Mouse (Mus musculus) myocyte (in vitro differentiated cells): ENCODE measurements around the gene Prr14l. TPM values are rescaled to one million over a fixed set of nuclear protein-coding genes. Genes with fewer than 3 reads are reported as not detected.
"Not testable (repeated sequence)": the region's sequence is repeated elsewhere in the genome, so short reads cannot be mapped to it uniquely, and the experiment has no call there.

Experiments
- H3K27me3 ChIP-seq: one replicate; pipeline ENCODE4 v1.6.1; 2011; ENCODE audit not compliant: control insufficient read depth, insufficient read depth, insufficient read length
- H3K36me3 ChIP-seq: one replicate; pipeline ENCODE4 v1.6.1; 2011; ENCODE audit not compliant: control insufficient read depth, insufficient read depth
- H3K4me2 ChIP-seq: one replicate; pipeline ENCODE4 v1.6.1; 2011; ENCODE audit warnings: low read depth, control low read depth
- H3K4me3 ChIP-seq: one replicate; pipeline ENCODE4 v1.5.1; 2011; ENCODE audit warnings: mild to moderate bottlenecking, control low read depth, moderate library complexity
- H3K79me2 ChIP-seq: one replicate; pipeline ENCODE4 v1.6.1; 2011; ENCODE audit not compliant: control insufficient read depth, insufficient read depth
- H3ac ChIP-seq: one replicate; pipeline ENCODE4 v1.6.1; 2011; ENCODE audit not compliant: control insufficient read depth, insufficient read length
- CEBPB ChIP-seq: IDR thresholded peaks from 2 replicates; pipeline ENCODE4 v1.6.1; 2011; ENCODE audit warnings: mild to moderate bottlenecking, moderate library complexity; ENCODE audit not compliant: poor library complexity, insufficient read depth, severe bottlenecking
- E2F4 ChIP-seq: IDR thresholded peaks from one replicate; pipeline ENCODE4 v1.6.1; 2011; ENCODE audit warnings: mild to moderate bottlenecking, control low read depth, moderate library complexity; ENCODE audit not compliant: insufficient read depth
- MAX ChIP-seq: IDR thresholded peaks from one replicate; pipeline ENCODE4 v1.6.1; 2011; ENCODE audit warnings: low read depth, mild to moderate bottlenecking, control low read depth
- MYOD1 ChIP-seq, 3 experiments: IDR thresholded peaks; one replicate each; pipeline ENCODE4 v1.6.1; 2011; ENCODE audit warnings: control low read depth in 2 of 3, low read depth in 2 of 3, mild to moderate bottlenecking in 2 of 3, moderate library complexity in 1 of 3; ENCODE audit not compliant: insufficient read length in 2 of 3, control insufficient read depth in 1 of 3
- MYOG ChIP-seq, 3 experiments: IDR thresholded peaks; one replicate each; pipeline ENCODE4 v1.6.1; 2011; ENCODE audit warnings: control low read depth in 2 of 3, low read depth in 2 of 3, mild to moderate bottlenecking in 2 of 3; ENCODE audit not compliant: insufficient read length in 2 of 3, control insufficient read depth in 1 of 3, insufficient read depth in 1 of 3
- POLR2A ChIP-seq: IDR thresholded peaks from one replicate; pipeline ENCODE4 v1.6.1; 2011; ENCODE audit warnings: low read depth, mild to moderate bottlenecking, control low read depth, moderate library complexity; ENCODE audit not compliant: insufficient read length
- POLR2AphosphoS2 ChIP-seq: IDR thresholded peaks from one replicate; pipeline ENCODE4 v1.6.1; 2011; ENCODE audit warnings: low read depth, control low read depth; ENCODE audit not compliant: insufficient read length
- REST ChIP-seq: IDR thresholded peaks from one replicate; pipeline ENCODE4 v1.6.1; 2011; ENCODE audit warnings: mild to moderate bottlenecking, control low read depth, moderate library complexity; ENCODE audit not compliant: insufficient read depth, insufficient read length
- SRF ChIP-seq: IDR thresholded peaks from one replicate; pipeline ENCODE4 v1.6.1; 2011; ENCODE audit warnings: low read depth; ENCODE audit not compliant: control insufficient read depth, insufficient read length
- TCF12 ChIP-seq: IDR thresholded peaks from one replicate; pipeline ENCODE4 v1.6.1; 2011; ENCODE audit warnings: mild to moderate bottlenecking, control low read depth; ENCODE audit not compliant: poor library complexity, insufficient read depth, severe bottlenecking
- TCF3 ChIP-seq: IDR thresholded peaks from one replicate; pipeline ENCODE4 v1.6.1; 2011; ENCODE audit warnings: low read depth, control low read depth; ENCODE audit not compliant: insufficient read length
- USF1 ChIP-seq: IDR thresholded peaks from one replicate; pipeline ENCODE4 v1.6.1; 2011; ENCODE audit warnings: low read depth, mild to moderate bottlenecking, control low read depth, moderate library complexity
- polyA plus RNA-seq: library from polyadenylated mRNA; unstranded; fragments of >200 nt; fragmentation: generic; extraction: Trizol; gene quantifications from one replicate; pipeline ENCODE4 v1.2.1, GENCODE M21; 2012; ENCODE audit warnings: missing spikeins

The Prr14l gene
- polyA plus RNA-seq, 1 experiment: 4.7 TPM

DNA sequence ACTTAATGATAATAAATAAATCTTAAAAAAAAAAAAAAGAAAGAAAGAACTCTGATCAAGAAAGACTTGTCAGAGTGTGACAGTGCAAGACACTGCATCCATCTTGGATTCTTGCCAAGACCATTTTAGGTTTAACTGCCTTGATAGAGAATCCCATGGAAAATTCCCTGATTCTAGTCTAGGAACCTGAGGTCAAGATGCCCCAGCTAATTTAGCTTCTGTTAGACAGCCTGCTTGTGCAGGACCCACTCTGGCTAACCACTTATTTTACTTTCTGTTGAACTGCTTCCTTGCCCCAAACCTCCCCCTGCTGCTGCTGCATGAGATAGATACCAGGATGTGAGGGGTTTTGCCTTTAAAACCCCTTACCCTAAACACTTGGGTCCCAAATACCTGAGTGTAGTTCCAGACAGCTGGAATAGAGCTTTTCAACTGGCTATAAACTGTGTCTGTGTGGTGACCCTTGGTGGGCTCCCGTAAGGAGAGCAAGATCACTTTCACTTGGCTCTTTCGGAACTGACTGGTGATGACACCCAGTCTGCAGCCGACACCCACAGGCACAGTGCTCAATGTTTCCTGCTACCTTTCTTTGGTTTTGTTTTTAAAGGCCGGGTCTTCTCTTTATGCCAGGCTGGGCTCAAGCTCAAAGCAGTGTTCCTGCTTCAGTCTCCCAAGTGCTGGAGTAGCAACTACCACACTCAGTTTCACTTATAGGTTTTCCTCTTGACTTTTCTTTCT is 86.3 kb downstream of the Prr14l start:
- H3K4me3 ChIP-seq: no peak overlapping the region
- H3K27me3 ChIP-seq: no peaks in the 10 kb centered on the region
- no peaks in the 10 kb centered on the region for H3K79me2 ChIP-seq
- H3ac ChIP-seq: no peak overlapping the region
- peaks cover 10% of the 10 kb centered on the region for H3K36me3 ChIP-seq
- TF ChIP-seq E2F4 (no peak), MAX (no peak), SRF (no peak), POLR2AphosphoS2 (no peak), TCF3 (no peak), CEBPB (no peak), TCF12 (no peak), POLR2A (no peak), MYOG (IDR thresholded peaks at IDR 0.05; ENCODE audit: control insufficient read depth in 1 of 3, insufficient read depth in 1 of 3, insufficient read length in 2 of 3, low read depth in 2 of 3) (no peak), USF1 (no peak), REST (no peak), MYOD1 (IDR thresholded peaks at IDR 0.05; ENCODE audit: control insufficient read depth in 1 of 3, insufficient read length in 2 of 3, low read depth in 2 of 3) (no peak)
- no peak overlapping the region for H3K4me2 ChIP-seq

- peaks cover 10% of the 10 kb centered on the region for H3K36me3 ChIP-seq
- no peak overlapping the region for H3ac ChIP-seq
- no peak overlapping the region for H3K4me3 ChIP-seq
- H3K27me3 ChIP-seq: no peaks in the 10 kb centered on the region
- H3K79me2 ChIP-seq: no peaks in the 10 kb centered on the region
- no peak for TF ChIP-seq POLR2AphosphoS2
- no peak for TF ChIP-seq MAX
- no peak for TF ChIP-seq TCF3
- no peak for TF ChIP-seq SRF
- TF ChIP-seq USF1: no peak
- TF ChIP-seq CEBPB: no peak
- no peak for TF ChIP-seq REST
- no peak for TF ChIP-seq E2F4
- no peak for TF ChIP-seq POLR2A
- no peak overlapping the region for H3K4me2 ChIP-seq
Measured at GRCm38 (mm10) chr5:32767004-32767403, 87.1 kb downstream of the Prr14l start.

- Histone ChIP-seq H3K79me2 (no peaks in the 10 kb centered on the region), H3K4me3 (no peak overlapping the region), H3K36me3 (peaks cover 4% of the 10 kb centered on the region), H3K4me2 (no peak overlapping the region), H3K27me3 (no peaks in the 10 kb centered on the region), H3ac (no peak overlapping the region)
- no peak for TF ChIP-seq POLR2A
Measured at GRCm38 (mm10) chr5:32761566-32762140, 92.4 kb downstream of the Prr14l start.

DNA sequence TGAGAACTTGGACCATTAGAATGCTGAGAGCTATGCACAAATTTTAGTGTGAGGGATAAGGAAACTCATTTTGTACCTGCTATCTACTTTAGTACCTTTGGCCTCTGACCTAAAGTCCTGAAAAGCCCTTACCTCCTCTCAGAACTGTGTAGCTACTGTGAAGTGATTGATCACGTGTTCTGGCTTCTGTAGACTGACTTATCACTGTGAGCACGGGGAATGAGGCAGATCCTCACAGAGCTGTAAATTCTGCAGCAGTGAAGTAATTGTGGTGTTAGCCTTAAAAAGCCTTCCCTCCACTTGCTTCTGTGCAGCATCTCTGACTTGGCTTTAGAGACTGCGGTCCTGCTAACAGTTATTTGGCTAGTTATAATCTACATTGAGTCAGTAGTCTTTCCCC is 93.3 kb downstream of the Prr14l start:
- Histone ChIP-seq H3K4me2 (no peak overlapping the region), H3K4me3 (no peak overlapping the region), H3K27me3 (no peaks in the 10 kb centered on the region), H3K36me3 (peaks cover 4% of the 10 kb centered on the region), H3ac (no peak overlapping the region), H3K79me2 (no peaks in the 10 kb centered on the region)
- no peak for TF ChIP-seq E2F4

DNA sequence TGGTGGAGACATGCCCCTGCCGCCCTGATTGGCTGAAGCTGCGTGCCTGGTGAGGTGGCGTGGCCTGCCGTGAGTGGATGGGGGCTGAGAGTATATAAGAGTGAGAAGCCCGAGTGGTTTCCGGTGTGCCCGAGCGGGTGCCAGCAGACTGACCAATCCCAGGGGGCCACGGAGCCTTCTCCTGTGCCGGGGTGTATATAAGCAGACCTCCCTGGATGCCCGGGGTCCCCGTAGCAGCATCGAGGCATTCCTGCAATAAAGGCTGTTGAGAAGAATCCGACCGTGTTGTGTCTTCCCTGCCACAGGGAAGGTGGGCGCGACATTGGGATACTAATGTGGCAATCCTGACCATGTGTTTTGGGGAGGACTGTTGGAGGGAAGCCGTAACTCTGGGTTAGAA is 93.7 kb downstream of the Prr14l start:
- not testable (repeated sequence) for H3K79me2 ChIP-seq

GRCm38 (mm10) chr5:32759662-32760061 is 94.4 kb downstream of the Prr14l start:
- Histone ChIP-seq H3ac (no peak overlapping the region), H3K4me2 (no peak overlapping the region), H3K79me2 (no peaks in the 10 kb centered on the region), H3K36me3 (peaks cover 4% of the 10 kb centered on the region), H3K27me3 (no peaks in the 10 kb centered on the region), H3K4me3 (no peak overlapping the region)
- TF ChIP-seq POLR2A (no peak), TCF12 (no peak), TCF3 (no peak), MYOD1 (IDR thresholded peaks at IDR 0.05; ENCODE audit: control insufficient read depth in 1 of 3, insufficient read length in 2 of 3, low read depth in 2 of 3) (no peak), POLR2AphosphoS2 (no peak), CEBPB (no peak), E2F4 (no peak), MAX (no peak), REST (no peak), USF1 (no peak), SRF (no peak)

More for the DNA sequence above, 93.7 kb downstream of the Prr14l start:
- not testable (repeated sequence) for H3K4me3 ChIP-seq, H3K27me3 ChIP-seq, H3K4me2 ChIP-seq, H3ac ChIP-seq, H3K36me3 ChIP-seq
